Mouse (Mus musculus): ENCODE measurements around the gene Hivep3.

GRCm38 (mm10) chr4:120180535-120180934, 447.0 kb downstream of the Hivep3 start:
- TF ChIP-seq POLR2A (IDR thresholded peaks at IDR 0.05; ENCODE audit: borderline replicate concordance, extremely low read depth, low read depth, low read length) (no peak), CTCF (IDR thresholded peaks at IDR 0.05; ENCODE audit: insufficient read depth, low read length) (no peak)

Measured in lung, adult 2 months (tissue).